Mouse (Mus musculus) activated CD4-positive, CD25-positive, alpha-beta regulatory T cell, adult 4 months (primary cell): ENCODE results near the gene Galnt17. TPM values are rescaled to one million over a fixed set of nuclear protein-coding genes. Genes with fewer than 3 reads are reported as not detected.

ENCODE experiments used
- ATAC-seq: one replicate; pipeline ENCODE4 v1.8.0; 2017
- polyA plus RNA-seq, 2 experiments: library from polyadenylated mRNA; unstranded; fragments of 100-300 nt; shearing (Covaris generic); gene quantifications; one replicate each; pipeline ENCODE4 v1.2.1; 2017

Gene Galnt17
- polyA plus RNA-seq, result under 1 TPM in 1 of 2 experiments, not detected in 1; 0.32 TPM

GRCm38 (mm10) chr5:131308397-131308796, at the start of gene Galnt17:
Gene Galnt17 (minus strand): TSS chr5:131308497.
- ATAC-seq, result no peak

DNA sequence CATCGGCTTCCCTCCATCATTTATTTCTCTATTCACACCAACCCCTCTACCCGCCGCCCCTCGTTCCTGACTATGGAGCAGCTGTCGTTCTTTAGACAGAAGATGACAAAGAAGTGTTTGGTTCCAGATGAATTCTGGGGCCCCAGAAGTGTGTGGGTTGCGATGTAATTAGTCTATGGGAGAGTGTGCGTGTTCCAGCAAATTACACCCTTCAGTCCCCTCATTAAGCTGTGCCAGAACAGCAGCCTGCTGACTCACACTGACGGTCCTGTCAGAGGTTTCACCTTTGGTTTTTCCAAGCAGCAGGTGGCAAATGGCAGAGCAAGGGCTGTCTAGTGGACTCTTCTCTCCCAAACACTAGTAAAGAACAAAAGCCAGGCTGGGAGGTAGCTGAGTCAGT, 26.2 kb upstream of the Galnt17 start:
- ATAC-seq, result no peak

- no peak for ATAC-seq
Observed at GRCm38 (mm10) chr5:131321286-131321685, 13.0 kb upstream of the Galnt17 start.

DNA sequence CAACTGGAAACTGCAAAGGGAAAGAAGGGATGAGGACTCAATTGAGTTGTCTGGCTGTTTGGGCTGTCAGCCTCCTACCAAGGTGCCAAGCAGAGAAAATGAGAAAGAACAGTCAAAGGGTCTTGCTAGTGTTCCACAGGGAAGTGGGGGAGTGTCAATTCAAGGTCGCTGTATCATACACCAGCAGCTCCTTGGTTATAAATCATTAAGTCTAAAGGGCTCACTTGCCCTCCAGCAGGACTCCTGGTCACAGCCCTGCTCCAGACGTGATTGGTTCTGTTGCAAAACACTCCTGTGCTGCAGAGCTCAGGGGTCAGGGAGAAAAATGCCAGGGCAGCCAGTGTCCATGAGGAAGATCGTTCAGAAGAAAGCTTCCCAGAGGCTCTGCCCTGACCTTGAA, 11.3 kb upstream of the Galnt17 start:
- ATAC-seq, result no peak

DNA sequence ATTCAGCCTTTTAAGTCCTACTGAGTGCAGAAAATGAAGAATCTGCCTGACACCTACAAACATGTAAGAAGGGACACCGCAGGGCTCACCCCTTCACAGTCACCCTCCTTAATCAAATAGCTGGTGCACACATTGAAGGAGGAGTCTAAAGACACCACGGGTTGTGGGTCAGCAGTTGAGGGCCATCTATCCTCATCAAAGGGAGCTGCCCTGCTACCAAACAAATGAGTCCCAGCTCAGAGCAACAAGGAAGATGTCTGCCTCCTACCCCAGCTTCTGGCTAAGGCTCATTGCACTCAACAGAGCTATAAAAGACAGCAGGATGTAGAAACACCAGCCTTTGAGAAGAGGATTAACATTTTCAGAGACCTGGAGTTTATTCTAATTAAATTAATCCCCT, 10.8 kb upstream of the Galnt17 start:
- no peak for ATAC-seq

GRCm38 (mm10) chr5:131315016-131315415, 6.7 kb upstream of the Galnt17 start:
- ATAC-seq, result no peak

GRCm38 (mm10) chr5:131307656-131308151, 593 bp downstream of the Galnt17 start:
- no peak for ATAC-seq

DNA sequence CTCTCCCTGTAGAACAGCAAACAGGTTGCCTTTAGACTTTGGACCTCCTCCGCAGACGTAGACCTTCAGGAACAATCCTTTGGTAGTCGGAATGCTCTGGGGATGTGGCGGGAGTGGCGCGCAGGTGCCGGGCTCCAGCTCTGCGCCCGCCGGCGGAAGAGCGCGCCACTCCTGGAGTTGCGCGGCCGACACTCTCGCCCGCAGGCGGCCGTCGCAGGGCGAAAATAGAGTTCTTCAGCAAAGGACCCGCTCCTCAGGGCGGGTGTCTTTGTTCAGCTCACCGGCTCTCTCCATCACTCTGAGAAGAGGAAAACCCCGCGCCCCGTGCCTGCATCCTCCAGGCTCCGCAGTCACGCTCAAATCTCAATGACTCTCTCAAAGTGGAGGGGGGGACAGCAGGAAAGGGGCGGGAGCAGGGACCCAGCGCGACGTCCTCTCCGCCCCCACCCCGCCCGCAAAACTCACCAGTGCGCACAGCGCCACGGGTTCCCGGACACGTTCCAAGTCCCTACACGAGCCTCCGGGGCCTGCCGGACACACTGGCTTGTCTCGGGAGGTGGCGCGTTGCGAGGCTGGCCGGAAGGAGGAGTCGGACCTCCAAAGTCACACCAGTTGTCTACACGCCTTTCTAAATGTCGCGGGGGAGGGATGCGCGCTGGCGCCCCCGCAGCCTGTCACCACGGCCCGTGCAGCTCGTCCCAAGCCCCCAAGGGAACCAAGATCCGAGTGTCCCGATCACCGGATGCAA, 1.2 kb downstream of the Galnt17 start:
- no peak for ATAC-seq

DNA sequence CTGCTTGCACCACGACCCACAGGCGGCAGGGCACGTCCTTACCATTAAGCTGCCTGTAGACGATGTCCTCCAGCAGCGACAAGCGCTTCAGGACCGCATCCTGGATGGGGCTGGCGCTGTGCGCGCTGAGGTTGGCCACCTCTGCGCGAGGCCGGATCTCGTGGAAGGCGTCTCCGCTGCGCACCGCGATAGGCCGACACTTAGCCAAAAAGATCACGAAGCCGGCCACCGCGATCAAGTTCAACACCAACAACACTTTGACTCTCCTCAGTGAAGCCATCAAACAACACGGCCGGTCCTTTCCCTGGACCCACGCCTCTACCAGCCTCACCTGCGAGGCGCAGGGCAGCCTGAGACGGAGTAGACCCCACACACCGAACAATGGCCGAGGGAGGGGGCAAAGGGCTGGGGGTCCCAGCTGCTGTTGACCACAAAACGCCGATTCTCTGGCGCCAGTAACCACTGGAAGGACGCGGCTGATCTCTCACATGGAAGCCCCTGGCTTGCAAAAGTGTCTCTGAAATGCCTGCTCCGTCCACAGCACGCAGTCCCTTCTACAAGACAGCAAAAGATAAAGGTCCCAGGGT, 1.9 kb downstream of the Galnt17 start:
- ATAC-seq, result no peak

- no peak for ATAC-seq
Observed at GRCm38 (mm10) chr5:131305223-131305622, 3.1 kb downstream of the Galnt17 start.

GRCm38 (mm10) chr5:131301526-131301925, 6.8 kb downstream of the Galnt17 start:
- no peak for ATAC-seq

DNA sequence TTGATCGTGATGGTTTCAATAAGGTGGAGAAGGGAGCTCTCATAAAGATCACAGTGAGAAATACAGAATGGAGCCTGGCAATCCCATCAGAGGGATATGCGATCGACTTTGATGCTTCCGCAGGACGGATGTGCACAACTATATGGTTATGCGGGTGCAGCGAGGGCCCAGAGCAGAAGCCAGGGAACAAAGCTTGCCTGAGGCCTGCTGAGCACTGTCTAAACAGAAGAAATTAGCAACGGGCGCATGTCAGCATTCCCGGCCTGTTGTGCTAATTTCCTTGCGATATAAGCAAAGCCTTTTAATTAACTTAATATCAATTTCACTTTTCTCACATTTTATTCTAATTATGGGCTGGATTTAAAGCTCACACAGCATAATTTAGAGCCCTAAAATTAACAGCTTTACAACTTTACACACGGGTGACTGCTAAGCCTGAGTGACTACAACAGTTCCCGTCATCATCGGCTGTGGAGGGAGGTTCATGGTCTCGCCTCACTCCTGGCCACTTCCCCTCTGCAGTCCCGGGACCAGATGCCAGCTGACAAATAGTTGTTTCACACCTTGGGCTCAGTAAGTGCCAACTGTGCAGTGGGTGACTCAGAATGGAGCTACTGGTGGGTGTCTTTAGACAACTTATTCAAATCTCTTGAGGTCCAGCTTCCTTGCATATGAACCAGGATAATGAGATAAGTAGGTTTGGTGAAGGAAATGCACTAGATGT, 14.4 kb downstream of the Galnt17 start:
- no peak for ATAC-seq

GRCm38 (mm10) chr5:131287091-131287490, 21.2 kb downstream of the Galnt17 start:
- no peak for ATAC-seq

GRCm38 (mm10) chr5:131286680-131287079, 21.6 kb downstream of the Galnt17 start:
- no peak for ATAC-seq

DNA sequence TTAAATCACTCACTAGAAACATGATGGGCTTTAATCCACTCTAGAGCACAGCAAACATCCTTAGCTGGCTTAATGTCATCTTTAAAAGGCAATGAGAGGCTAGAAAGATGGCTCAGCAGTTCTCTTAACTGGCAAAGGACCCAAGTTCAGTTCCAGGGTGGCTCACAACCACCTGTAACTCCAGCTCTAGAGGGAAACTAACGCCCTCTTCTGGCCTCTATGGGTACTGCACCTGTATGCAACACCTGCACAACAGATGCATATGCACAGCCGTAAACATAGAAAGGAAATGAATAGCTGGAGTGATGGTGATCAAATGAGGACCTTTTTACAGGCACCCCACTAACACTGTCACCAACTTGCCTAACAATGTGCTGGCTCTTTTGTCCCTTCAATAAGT, 27.9 kb downstream of the Galnt17 start:
- no peak for ATAC-seq

DNA sequence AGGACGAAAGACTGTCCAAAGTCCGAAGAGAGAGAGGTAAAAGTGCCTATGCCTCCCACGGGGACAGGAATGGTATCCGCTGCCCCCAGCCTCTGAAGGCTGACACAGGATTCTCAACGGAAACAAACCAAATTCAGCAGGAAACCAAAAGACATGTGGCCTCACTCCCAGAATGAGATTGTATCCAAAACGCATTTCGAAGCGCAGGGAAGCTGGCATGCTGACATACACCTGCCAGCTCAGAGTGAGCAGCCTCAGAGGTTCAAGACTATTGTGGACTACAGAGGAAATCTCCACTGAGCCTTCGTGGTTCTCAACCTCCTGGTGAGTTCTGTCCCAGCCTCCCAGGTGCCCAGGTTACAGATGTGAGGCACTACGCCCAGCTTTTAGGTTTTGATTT, 29.0 kb downstream of the Galnt17 start:
- ATAC-seq, result no peak

DNA sequence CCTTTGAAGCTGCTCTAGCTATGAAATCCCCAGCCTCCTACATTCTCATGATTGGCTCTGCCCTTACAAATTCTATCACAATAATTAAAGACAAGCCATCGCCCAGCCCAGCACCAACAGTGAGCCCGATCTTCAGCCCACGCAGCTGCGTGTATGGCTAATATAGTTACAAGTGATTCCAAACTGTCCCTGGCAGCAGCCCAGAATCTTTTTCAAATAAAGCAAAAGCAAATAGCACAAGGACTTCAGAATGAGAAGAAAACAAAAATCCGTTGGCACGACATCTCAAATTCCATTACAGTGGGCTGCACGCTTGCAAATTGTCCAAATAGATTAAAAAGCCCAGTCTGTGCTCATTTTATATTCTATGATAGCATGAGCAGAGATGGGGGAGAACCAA, 31.1 kb downstream of the Galnt17 start:
- ATAC-seq, result no peak

GRCm38 (mm10) chr5:131266291-131266690, 42.0 kb downstream of the Galnt17 start:
- no peak for ATAC-seq

- no peak for ATAC-seq
Observed at GRCm38 (mm10) chr5:131264145-131264544, 44.2 kb downstream of the Galnt17 start.

- no peak for ATAC-seq
Observed at GRCm38 (mm10) chr5:131250701-131251636, 57.3 kb downstream of the Galnt17 start.

- no peak for ATAC-seq
Observed at GRCm38 (mm10) chr5:131248416-131248815, 59.9 kb downstream of the Galnt17 start.

GRCm38 (mm10) chr5:131246591-131246990, 61.7 kb downstream of the Galnt17 start:
- ATAC-seq, result no peak
